Mouse (Mus musculus) embryonic fibroblast, embryonic 13.5 days (primary cell): ENCODE results near the gene Ctnnal1.

Experiments
- CTCF ChIP-seq: IDR thresholded peaks from 2 replicates; pipeline ENCODE4 v1.5.1; 2011; ENCODE audit warnings: mild to moderate bottlenecking, control low read depth, low read length, moderate library complexity, borderline replicate concordance; ENCODE audit not compliant: insufficient read depth
- POLR2A ChIP-seq: IDR thresholded peaks from 2 replicates; pipeline ENCODE4 v1.6.1; 2011; ENCODE audit warnings: low read depth, mild to moderate bottlenecking, control low read depth, low read length, moderate library complexity

DNA sequence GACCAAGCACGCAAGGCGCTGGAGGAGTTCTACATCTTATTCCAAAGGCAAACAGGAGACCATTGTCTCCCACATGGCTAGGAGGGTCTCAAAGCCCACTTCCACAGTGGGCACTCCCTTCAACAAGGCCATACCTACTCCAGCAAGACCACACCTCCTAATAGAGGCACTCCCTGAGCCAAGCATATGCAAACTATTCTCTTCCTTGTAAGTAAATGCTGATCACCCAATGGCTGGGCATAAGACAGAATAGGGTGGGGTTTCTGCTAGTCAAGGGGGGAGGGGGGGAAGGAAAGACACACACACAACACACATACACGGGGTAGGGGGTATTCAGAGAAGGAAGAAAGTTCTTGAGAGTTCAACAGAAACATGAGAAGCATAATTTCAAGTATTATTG is 29.2 kb upstream of the Ctnnal1 start:
- TF ChIP-seq CTCF (no peak), POLR2A (no peak)
